Mouse (Mus musculus) heart, adult 10 weeks (tissue): ENCODE results near the gene Oxtr. TPM values are rescaled to one million over a fixed set of nuclear protein-coding genes. Genes with fewer than 3 reads are reported as not detected.

Experiments used
- polyA plus RNA-seq: library from polyadenylated mRNA; stranded (reverse); fragments of 350-450 nt; fragmentation: Illumina TruSeq; extraction: RNeasy Lipid Tissue Mini Kit (QIAGEN cat#74804); gene quantifications from one replicate; pipeline ENCODE4 v1.2.3, GENCODE M21; 2014; ENCODE audit warnings: low read depth, low replicate concordance

The Oxtr gene
- polyA plus RNA-seq, result not detected

DNA sequence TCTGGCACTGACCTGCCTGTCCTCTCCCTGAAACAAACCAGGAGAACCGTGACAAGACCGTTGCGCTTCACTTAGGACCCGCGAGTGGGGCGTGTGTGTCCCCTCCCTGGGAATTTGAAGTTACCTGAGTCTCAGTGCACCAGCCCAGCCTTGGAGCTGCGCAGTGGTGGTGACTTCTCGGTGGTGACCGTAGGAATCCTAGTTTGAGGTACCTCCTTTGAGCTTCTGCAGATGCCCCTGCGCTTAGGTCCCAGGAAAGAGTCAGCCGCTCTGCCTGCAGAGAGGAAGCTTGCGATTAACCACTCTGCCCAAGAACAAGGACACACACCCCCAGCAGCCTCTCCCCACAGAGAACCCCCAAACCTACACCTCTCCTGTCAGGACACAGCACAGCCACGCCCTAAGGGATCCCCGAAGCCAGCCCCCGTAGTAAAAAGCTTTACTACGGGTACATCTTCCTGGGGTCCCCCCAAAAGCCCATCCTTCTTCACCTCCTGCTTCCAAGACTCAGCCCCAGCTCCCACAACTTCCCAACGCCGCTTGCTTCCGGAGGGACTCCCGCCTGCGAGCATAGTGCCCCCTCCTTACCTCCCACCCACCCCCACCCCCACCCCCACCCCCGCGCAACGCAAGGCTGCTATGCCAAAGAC, at the start of gene Oxtr:
Gene Oxtr, minus strand, starts transcription at position 34 of the 650 bp plus-strand sequence.

GRCm38 (mm10) chr6:112459341-112459749, 30.4 kb downstream of the Oxtr start, which contains the start of gene Cav3:
Gene Cav3 (plus strand): TSS chr6:112459505.

Other genes starting within 250 kb of the Oxtr start
- gene Lmcd1, start 216.2 kb downstream of the Oxtr start, polyA plus RNA-seq, result 42.8 TPM
- 5.3 TPM for gene Ssu2, start 101.9 kb downstream of the Oxtr start, polyA plus RNA-seq
- gene Cav3, start 30.4 kb downstream of the Oxtr start, polyA plus RNA-seq, result 104 TPM
- gene Rad18, start 206.7 kb upstream of the Oxtr start, polyA plus RNA-seq, result 0.97 TPM